Mouse (Mus musculus): ENCODE results near the gene St3gal3. TPM values are rescaled to one million over a fixed set of nuclear protein-coding genes. Genes with fewer than 3 reads are reported as not detected.

The St3gal3 gene
- total and polyA plus RNA-seq, 3 experiments = 6.9 to 13.8 (median 13.4) TPM

GRCm38 (mm10) chr4:118038023-118038422 is 96.7 kb downstream of the St3gal3 start:
- no peak for ATAC-seq (ENCODE audit: extremely low read depth, insufficient number of reproducible peaks, low FRiP score, poor library complexity, severe bottlenecking)
- no peak for DNase-seq (ENCODE audit: low spot score)
- H3K9me3 ChIP-seq (replicated peaks) = no peaks in the 10 kb centered on the region
- no peaks in the 10 kb centered on the region for H3K4me1 ChIP-seq (ENCODE audit: insufficient read depth, low read depth, low read length)
- no peaks in the 10 kb centered on the region for H3K27me3 ChIP-seq (ENCODE audit: insufficient read depth, low read length)
- no peak for TF ChIP-seq GATA1 (IDR thresholded peaks at IDR 0.05; ENCODE audit: borderline replicate concordance, low read length)
- no peak for TF ChIP-seq CTCF (IDR thresholded peaks at IDR 0.05; ENCODE audit: low read depth, low read length)
- no peak for TF ChIP-seq POLR2AphosphoS5 (IDR thresholded peaks at IDR 0.05; ENCODE audit: insufficient replicate concordance, low read depth, low read length)
- TF ChIP-seq GATA2 (IDR thresholded peaks at IDR 0.05; ENCODE audit: borderline replicate concordance, low read depth, low read length) = no peak
- no peak for TF ChIP-seq TAL1 (conservative IDR thresholded peaks at IDR 0.05; ENCODE audit: low read depth, low read length)
- H3K36me3 ChIP-seq (replicated peaks) = peaks cover 31% of the 10 kb centered on the region
- H3K4me3 ChIP-seq (ENCODE audit: low read depth, low read length) = no peak overlapping the region

GRCm38 (mm10) chr4:118037406-118037805 is 97.3 kb downstream of the St3gal3 start:
- no peak for TF ChIP-seq GATA1 (IDR thresholded peaks at IDR 0.05; ENCODE audit: borderline replicate concordance, low read length)
- no peak for TF ChIP-seq TAL1 (conservative IDR thresholded peaks at IDR 0.05; ENCODE audit: low read depth, low read length)
- TF ChIP-seq POLR2AphosphoS5 (IDR thresholded peaks at IDR 0.05; ENCODE audit: insufficient replicate concordance, low read depth, low read length) = no peak
- no peak for TF ChIP-seq GATA2 (IDR thresholded peaks at IDR 0.05; ENCODE audit: borderline replicate concordance, low read depth, low read length)
- no peak for TF ChIP-seq CTCF (IDR thresholded peaks at IDR 0.05; ENCODE audit: low read depth, low read length)
- Histone ChIP-seq H3K9me3 (replicated peaks) (no peaks in the 10 kb centered on the region), H3K36me3 (replicated peaks) (peaks cover 32% of the 10 kb centered on the region), H3K27me3 (ENCODE audit: insufficient read depth, low read length) (no peaks in the 10 kb centered on the region), H3K4me1 (ENCODE audit: insufficient read depth, low read depth, low read length) (no peaks in the 10 kb centered on the region), H3K4me3 (ENCODE audit: low read depth, low read length) (no peak overlapping the region)
- ATAC-seq (ENCODE audit: extremely low read depth, insufficient number of reproducible peaks, low FRiP score, poor library complexity, severe bottlenecking) (no peak), DNase-seq (ENCODE audit: low spot score) (no peak)

GRCm38 (mm10) chr4:118036531-118036930 is 98.2 kb downstream of the St3gal3 start:
- ATAC-seq (ENCODE audit: extremely low read depth, insufficient number of reproducible peaks, low FRiP score, poor library complexity, severe bottlenecking) = no peak

GRCm38 (mm10) chr4:118035090-118035489 is 99.6 kb downstream of the St3gal3 start:
- H3K27me3 ChIP-seq (ENCODE audit: insufficient read depth, low read length) = no peaks in the 10 kb centered on the region
- H3K4me3 ChIP-seq (ENCODE audit: low read depth, low read length) = no peak overlapping the region
- H3K36me3 ChIP-seq (replicated peaks) = peaks cover 34% of the 10 kb centered on the region
- DNase-seq (ENCODE audit: low spot score) (no peak), ATAC-seq (ENCODE audit: extremely low read depth, insufficient number of reproducible peaks, low FRiP score, poor library complexity, severe bottlenecking) (no peak)
- no peak for TF ChIP-seq GATA1 (IDR thresholded peaks at IDR 0.05; ENCODE audit: borderline replicate concordance, low read length)
- no peak for TF ChIP-seq CTCF (IDR thresholded peaks at IDR 0.05; ENCODE audit: low read depth, low read length)
- no peak for TF ChIP-seq GATA2 (IDR thresholded peaks at IDR 0.05; ENCODE audit: borderline replicate concordance, low read depth, low read length)
- TF ChIP-seq TAL1 (conservative IDR thresholded peaks at IDR 0.05; ENCODE audit: low read depth, low read length) = no peak
- no peak for TF ChIP-seq POLR2AphosphoS5 (IDR thresholded peaks at IDR 0.05; ENCODE audit: insufficient replicate concordance, low read depth, low read length)
- no peaks in the 10 kb centered on the region for H3K4me1 ChIP-seq (ENCODE audit: insufficient read depth, low read depth, low read length)
- H3K9me3 ChIP-seq (replicated peaks) = no peaks in the 10 kb centered on the region

More at GRCm38 (mm10) chr4:118036531-118036930, 98.2 kb downstream of the St3gal3 start:
- peaks cover 35% of the 10 kb centered on the region for H3K36me3 ChIP-seq (replicated peaks)
- H3K4me1 ChIP-seq (ENCODE audit: insufficient read depth, low read depth, low read length) = no peaks in the 10 kb centered on the region
- no peaks in the 10 kb centered on the region for H3K27me3 ChIP-seq (ENCODE audit: insufficient read depth, low read length)
- TF ChIP-seq POLR2AphosphoS5 (IDR thresholded peaks at IDR 0.05; ENCODE audit: insufficient replicate concordance, low read depth, low read length) = no peak
- DNase-seq (ENCODE audit: low spot score) = no peak
- H3K4me3 ChIP-seq (ENCODE audit: low read depth, low read length) = no peak overlapping the region
- H3K9me3 ChIP-seq (replicated peaks) = no peaks in the 10 kb centered on the region

- Histone ChIP-seq H3K4me3 (ENCODE audit: low read depth, low read length) (no peak overlapping the region), H3K4me1 (ENCODE audit: insufficient read depth, low read depth, low read length) (no peaks in the 10 kb centered on the region), H3K27me3 (ENCODE audit: insufficient read depth, low read length) (no peaks in the 10 kb centered on the region), H3K9me3 (replicated peaks) (no peaks in the 10 kb centered on the region), H3K36me3 (replicated peaks) (peaks cover 41% of the 10 kb centered on the region)
- TF ChIP-seq GATA1 (IDR thresholded peaks at IDR 0.05; ENCODE audit: borderline replicate concordance, low read length) = no peak
- TF ChIP-seq CTCF (IDR thresholded peaks at IDR 0.05; ENCODE audit: low read depth, low read length) = no peak
- no peak for TF ChIP-seq GATA2 (IDR thresholded peaks at IDR 0.05; ENCODE audit: borderline replicate concordance, low read depth, low read length)
- TF ChIP-seq POLR2AphosphoS5 (IDR thresholded peaks at IDR 0.05; ENCODE audit: insufficient replicate concordance, low read depth, low read length) = no peak
- no peak for ATAC-seq (ENCODE audit: extremely low read depth, insufficient number of reproducible peaks, low FRiP score, poor library complexity, severe bottlenecking)
- DNase-seq (ENCODE audit: low spot score) = no peak
Observed at GRCm38 (mm10) chr4:118033026-118033425, 101.7 kb downstream of the St3gal3 start.

GRCm38 (mm10) chr4:118031776-118032170 is 102.9 kb downstream of the St3gal3 start:
- ATAC-seq (ENCODE audit: extremely low read depth, insufficient number of reproducible peaks, low FRiP score, poor library complexity, severe bottlenecking) (no peak), DNase-seq (ENCODE audit: low spot score) (no peak)
- peaks cover 39% of the 10 kb centered on the region for H3K36me3 ChIP-seq (replicated peaks)
- no peaks in the 10 kb centered on the region for H3K27me3 ChIP-seq (ENCODE audit: insufficient read depth, low read length)
- H3K4me3 ChIP-seq (ENCODE audit: low read depth, low read length) = no peak overlapping the region
- no peaks in the 10 kb centered on the region for H3K4me1 ChIP-seq (ENCODE audit: insufficient read depth, low read depth, low read length)
- H3K9me3 ChIP-seq (replicated peaks) = no peaks in the 10 kb centered on the region
- no peak for TF ChIP-seq TAL1 (conservative IDR thresholded peaks at IDR 0.05; ENCODE audit: low read depth, low read length)

GRCm38 (mm10) chr4:118031132-118031775 is 103.5 kb downstream of the St3gal3 start:
- no peaks in the 10 kb centered on the region for H3K27me3 ChIP-seq (ENCODE audit: insufficient read depth, low read length)
- no peak for DNase-seq (ENCODE audit: low spot score)
- no peaks in the 10 kb centered on the region for H3K9me3 ChIP-seq (replicated peaks)
- peaks cover 40% of the 10 kb centered on the region for H3K36me3 ChIP-seq (replicated peaks)
- H3K4me1 ChIP-seq (ENCODE audit: insufficient read depth, low read depth, low read length) = no peaks in the 10 kb centered on the region
- no peak overlapping the region for H3K4me3 ChIP-seq (ENCODE audit: low read depth, low read length)
- ATAC-seq (ENCODE audit: extremely low read depth, insufficient number of reproducible peaks, low FRiP score, poor library complexity, severe bottlenecking) = no peak
- TF ChIP-seq CTCF (IDR thresholded peaks at IDR 0.05; ENCODE audit: low read depth, low read length) (no peak), GATA2 (IDR thresholded peaks at IDR 0.05; ENCODE audit: borderline replicate concordance, low read depth, low read length) (no peak), TAL1 (conservative IDR thresholded peaks at IDR 0.05; ENCODE audit: low read depth, low read length) (no peak)

Data from G1E (cell line).